Mouse (Mus musculus): ENCODE data around the gene Synm. TPM values are rescaled to one million over a fixed set of nuclear protein-coding genes. Genes with fewer than 3 reads are reported as not detected.
A peak's percentile ranks its signal among the peaks of the same experiment; 100 is the strongest.

Gene Synm
- total and polyA plus RNA-seq, 2 experiments from 2014 or later, result 4.7 to 6.0 TPM

- Histone ChIP-seq H3K4me3 (ENCODE audit: low read depth, low read length) (no peak overlapping the region), H3K27ac (ENCODE audit: low read depth, low read length) (no peak overlapping the region), H3K9ac (replicated peaks; ENCODE audit: low read length, poor library complexity, severe bottlenecking) (no peak overlapping the region), H3K4me2 (ENCODE audit: low read depth, low read length, poor library complexity, severe bottlenecking) (no peak overlapping the region), H3K27me3 (ENCODE audit: insufficient read depth, low read length) (no peaks in the 10 kb centered on the region), H3K9me3 (ENCODE audit: low read length) (no peaks in the 10 kb centered on the region), H3K36me3 (ENCODE audit: insufficient read depth, low read length) (no peaks in the 10 kb centered on the region), H3K4me1 (ENCODE audit: insufficient read depth, low read length) (peaks cover 4% of the 10 kb centered on the region; the same call in 1 of the 2 replicates)
- no peak for DNase-seq (ENCODE audit: low spot score)
- WGBS, result 90% methylated on average over 3 of the region's 3 CpGs
- ATAC-seq (ENCODE audit: low FRiP score), result no peak
- no peak for TF ChIP-seq CTCF (IDR thresholded peaks at IDR 0.05)
Observed at GRCm38 (mm10) chr7:67775623-67776022, 16.1 kb upstream of the Synm start.

- Histone ChIP-seq H3K4me3 (ENCODE audit: low read depth, low read length) (no peak overlapping the region), H3K9me3 (ENCODE audit: low read length) (no peaks in the 10 kb centered on the region), H3K4me1 (ENCODE audit: insufficient read depth, low read length) (peaks cover 4% of the 10 kb centered on the region; the same call in 1 of the 2 replicates), H3K4me2 (ENCODE audit: low read depth, low read length, poor library complexity, severe bottlenecking) (no peak overlapping the region), H3K9ac (replicated peaks; ENCODE audit: low read length, poor library complexity, severe bottlenecking) (no peak overlapping the region), H3K27ac (ENCODE audit: low read depth, low read length) (no peak overlapping the region), H3K36me3 (ENCODE audit: insufficient read depth, low read length) (no peaks in the 10 kb centered on the region), H3K27me3 (ENCODE audit: insufficient read depth, low read length) (no peaks in the 10 kb centered on the region)
- TF ChIP-seq CTCF (IDR thresholded peaks at IDR 0.05), result no peak
- ATAC-seq (ENCODE audit: low FRiP score) (no peak), DNase-seq (ENCODE audit: low spot score) (no peak)
- 94% methylated on average over 9 of the region's 9 CpGs for WGBS
Observed at GRCm38 (mm10) chr7:67772231-67772630, 12.7 kb upstream of the Synm start.

- H3K4me1 ChIP-seq (ENCODE audit: insufficient read depth, low read length), result no peaks in the 10 kb centered on the region
- WGBS, result 92% methylated on average over 5 of the region's 5 CpGs
- no peak overlapping the region for H3K4me3 ChIP-seq (ENCODE audit: low read depth, low read length)
- H3K9me3 ChIP-seq (ENCODE audit: low read length), result no peaks in the 10 kb centered on the region
- no peak overlapping the region for H3K9ac ChIP-seq (replicated peaks; ENCODE audit: low read length, poor library complexity, severe bottlenecking)
- H3K4me2 ChIP-seq (ENCODE audit: low read depth, low read length, poor library complexity, severe bottlenecking), result no peak overlapping the region
- H3K36me3 ChIP-seq (ENCODE audit: insufficient read depth, low read length), result no peaks in the 10 kb centered on the region
- DNase-seq (ENCODE audit: low spot score), result no peak
- no peak for ATAC-seq (ENCODE audit: low FRiP score)
- TF ChIP-seq CTCF (IDR thresholded peaks at IDR 0.05), result no peak
- no peaks in the 10 kb centered on the region for H3K27me3 ChIP-seq (ENCODE audit: insufficient read depth, low read length)
- no peak overlapping the region for H3K27ac ChIP-seq (ENCODE audit: low read depth, low read length)
Observed at GRCm38 (mm10) chr7:67769487-67769886, 9.9 kb upstream of the Synm start.

GRCm38 (mm10) chr7:67768125-67768524 is 8.6 kb upstream of the Synm start:
- no peak for TF ChIP-seq CTCF (IDR thresholded peaks at IDR 0.05)
- Histone ChIP-seq H3K4me2 (ENCODE audit: low read depth, low read length, poor library complexity, severe bottlenecking) (no peak overlapping the region), H3K27me3 (ENCODE audit: insufficient read depth, low read length) (no peaks in the 10 kb centered on the region), H3K4me3 (ENCODE audit: low read depth, low read length) (no peak overlapping the region), H3K9me3 (ENCODE audit: low read length) (no peaks in the 10 kb centered on the region), H3K9ac (replicated peaks; ENCODE audit: low read length, poor library complexity, severe bottlenecking) (no peak overlapping the region), H3K27ac (ENCODE audit: low read depth, low read length) (no peak overlapping the region), H3K36me3 (ENCODE audit: insufficient read depth, low read length) (no peaks in the 10 kb centered on the region), H3K4me1 (ENCODE audit: insufficient read depth, low read length) (no peaks in the 10 kb centered on the region)
- 90% methylated on average over 3 of the region's 3 CpGs for WGBS
- ATAC-seq (ENCODE audit: low FRiP score), result no peak
- no peak for DNase-seq (ENCODE audit: low spot score)

- ATAC-seq (ENCODE audit: low FRiP score) (no peak), DNase-seq (ENCODE audit: low spot score) (no peak)
- Histone ChIP-seq H3K4me2 (ENCODE audit: low read depth, low read length, poor library complexity, severe bottlenecking) (no peak overlapping the region), H3K9ac (replicated peaks; ENCODE audit: low read length, poor library complexity, severe bottlenecking) (no peak overlapping the region), H3K27ac (ENCODE audit: low read depth, low read length) (no peak overlapping the region), H3K4me1 (ENCODE audit: insufficient read depth, low read length) (no peaks in the 10 kb centered on the region), H3K36me3 (ENCODE audit: insufficient read depth, low read length) (no peaks in the 10 kb centered on the region), H3K4me3 (ENCODE audit: low read depth, low read length) (no peak overlapping the region), H3K27me3 (ENCODE audit: insufficient read depth, low read length) (no peaks in the 10 kb centered on the region), H3K9me3 (ENCODE audit: low read length) (no peaks in the 10 kb centered on the region)
- 67% methylated on average over 3 of the region's 3 CpGs for WGBS
- no peak for TF ChIP-seq CTCF (IDR thresholded peaks at IDR 0.05)
Observed at GRCm38 (mm10) chr7:67763625-67764024, 4.1 kb upstream of the Synm start.

- no peaks in the 10 kb centered on the region for H3K36me3 ChIP-seq (ENCODE audit: insufficient read depth, low read length)
- H3K4me1 ChIP-seq (ENCODE audit: insufficient read depth, low read length), result no peaks in the 10 kb centered on the region
- ATAC-seq (ENCODE audit: low FRiP score), result peak; percentile 75
- H3K27me3 ChIP-seq (ENCODE audit: insufficient read depth, low read length), result no peaks in the 10 kb centered on the region
- peak overlapping the region; percentile 95 for H3K4me2 ChIP-seq (ENCODE audit: low read depth, low read length, poor library complexity, severe bottlenecking)
- H3K9ac ChIP-seq (replicated peaks; ENCODE audit: low read length, poor library complexity, severe bottlenecking), result peak overlapping the region; percentile 57
- H3K4me3 ChIP-seq (ENCODE audit: low read depth, low read length), result peak overlapping the region; percentile 65
- peak overlapping the region; percentile 70 for H3K27ac ChIP-seq (ENCODE audit: low read depth, low read length)
- no peaks in the 10 kb centered on the region for H3K9me3 ChIP-seq (ENCODE audit: low read length)
- DNase-seq (ENCODE audit: low spot score), result peak; percentile 65
- no peak for TF ChIP-seq CTCF (IDR thresholded peaks at IDR 0.05)
- WGBS, result under 1% methylated on average over 83 of the region's 92 CpGs
Observed at GRCm38 (mm10) chr7:67758858-67759628, 499 bp downstream of the Synm start.

All from midbrain, postnatal 0 days (tissue).